Mouse (Mus musculus): ENCODE measurements around the gene Slc43a3. TPM values are rescaled to one million over a fixed set of nuclear protein-coding genes. Genes with fewer than 3 reads are reported as not detected.

Gene Slc43a3
- polyA plus RNA-seq, 1 experiment from 2014 or later, result 30.0 TPM

- Histone ChIP-seq H3K27me3 (no peaks in the 10 kb centered on the region), H3K4me1 (replicated peaks) (no peaks in the 10 kb centered on the region), H3K9me3 (no peaks in the 10 kb centered on the region), H3K9ac (replicated peaks) (no peak overlapping the region), H3K4me2 (no peak overlapping the region), H3K4me3 (replicated peaks) (no peak overlapping the region), H3K27ac (no peak overlapping the region), H3K36me3 (no peaks in the 10 kb centered on the region)
- 84% methylated on average over 3 of the region's 3 CpGs for WGBS
- ATAC-seq (ENCODE audit: insufficient number of reproducible peaks, insufficient read depth, low FRiP score, low TSS enrichment, low read depth), result no peak
These were observed 63.3 kb downstream of the Slc43a3 start for GRCm38 (mm10) chr2:84999486-85000181.

DNA sequence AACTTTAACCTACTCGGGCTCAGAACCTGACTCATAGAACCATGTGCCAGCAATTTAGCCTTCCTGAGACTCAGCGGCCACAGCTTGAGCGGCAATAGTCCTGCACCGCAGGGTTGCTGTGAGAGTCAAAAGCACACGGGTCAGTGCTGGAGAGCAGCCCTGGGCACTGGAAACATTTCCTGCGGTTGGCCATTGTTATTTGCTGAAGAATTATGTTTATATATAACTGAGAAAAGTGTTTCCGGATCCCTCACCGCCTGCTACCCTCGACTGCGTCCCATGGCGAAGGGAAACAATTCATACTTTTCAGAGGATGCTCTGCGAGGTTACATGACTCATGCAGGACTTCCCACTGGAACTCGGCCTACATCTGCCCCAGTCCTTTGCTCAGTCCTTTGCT lies 65.1 kb downstream of the Slc43a3 start:
- H3K36me3 ChIP-seq, result no peaks in the 10 kb centered on the region
- H3K9me3 ChIP-seq, result no peaks in the 10 kb centered on the region
- no peak overlapping the region for H3K9ac ChIP-seq (replicated peaks)
- no peak overlapping the region for H3K4me2 ChIP-seq
- WGBS, result 82% methylated on average over 13 of the region's 13 CpGs
- no peak for ATAC-seq (ENCODE audit: insufficient number of reproducible peaks, insufficient read depth, low FRiP score, low TSS enrichment, low read depth)
- no peaks in the 10 kb centered on the region for H3K4me1 ChIP-seq (replicated peaks)
- H3K27ac ChIP-seq, result no peak overlapping the region
- H3K27me3 ChIP-seq, result no peaks in the 10 kb centered on the region
- no peak overlapping the region for H3K4me3 ChIP-seq (replicated peaks)

GRCm38 (mm10) chr2:85002575-85002974 lies 66.2 kb downstream of the Slc43a3 start:
- no peaks in the 10 kb centered on the region for H3K27me3 ChIP-seq
- no peaks in the 10 kb centered on the region for H3K4me1 ChIP-seq (replicated peaks)
- no peak overlapping the region for H3K4me2 ChIP-seq

DNA sequence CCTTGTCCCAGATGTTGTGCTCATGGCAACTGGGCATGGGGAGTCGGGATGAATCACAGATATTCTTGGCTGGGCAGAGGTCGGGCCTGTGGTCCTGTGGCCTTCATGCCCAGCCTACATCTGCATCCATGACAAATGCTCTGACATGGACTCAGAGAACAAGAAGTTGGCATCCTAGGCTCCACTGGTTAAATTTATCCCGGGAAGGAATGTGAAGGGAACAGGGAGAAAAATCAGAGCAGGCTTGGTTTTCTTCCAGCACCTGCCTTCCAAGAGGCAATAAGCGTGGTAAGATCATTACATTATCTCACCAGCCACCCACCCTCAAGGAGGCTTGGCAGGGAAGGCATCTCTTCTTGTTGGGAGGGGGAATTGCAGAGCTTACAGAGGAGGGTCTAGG lies 68.0 kb downstream of the Slc43a3 start:
- WGBS, result 89% methylated on average over 4 of the region's 4 CpGs
- Histone ChIP-seq H3K9ac (replicated peaks) (no peak overlapping the region), H3K4me3 (replicated peaks) (no peak overlapping the region), H3K9me3 (no peaks in the 10 kb centered on the region), H3K27ac (no peak overlapping the region), H3K27me3 (no peaks in the 10 kb centered on the region), H3K4me2 (no peak overlapping the region), H3K36me3 (no peaks in the 10 kb centered on the region), H3K4me1 (replicated peaks) (no peaks in the 10 kb centered on the region)
- ATAC-seq (ENCODE audit: insufficient number of reproducible peaks, insufficient read depth, low FRiP score, low TSS enrichment, low read depth), result no peak

More at GRCm38 (mm10) chr2:85002575-85002974, 66.2 kb downstream of the Slc43a3 start:
- Histone ChIP-seq H3K36me3 (no peaks in the 10 kb centered on the region), H3K9ac (replicated peaks) (no peak overlapping the region), H3K4me3 (replicated peaks) (no peak overlapping the region), H3K9me3 (no peaks in the 10 kb centered on the region), H3K27ac (no peak overlapping the region)
- no peak for ATAC-seq (ENCODE audit: insufficient number of reproducible peaks, insufficient read depth, low FRiP score, low TSS enrichment, low read depth)
- WGBS, result 67% methylated on average over 8 of the region's 8 CpGs

- H3K4me3 ChIP-seq (replicated peaks), result no peak overlapping the region
- no peak for ATAC-seq (ENCODE audit: insufficient number of reproducible peaks, insufficient read depth, low FRiP score, low TSS enrichment, low read depth)
- H3K4me2 ChIP-seq, result no peak overlapping the region
- H3K36me3 ChIP-seq, result no peaks in the 10 kb centered on the region
- no peaks in the 10 kb centered on the region for H3K4me1 ChIP-seq (replicated peaks)
- WGBS, result 84% methylated on average over 7 of the region's 7 CpGs
- H3K9me3 ChIP-seq, result no peaks in the 10 kb centered on the region
- no peaks in the 10 kb centered on the region for H3K27me3 ChIP-seq
- H3K27ac ChIP-seq, result no peak overlapping the region
- no peak overlapping the region for H3K9ac ChIP-seq (replicated peaks)
These were observed 70.2 kb downstream of the Slc43a3 start for GRCm38 (mm10) chr2:85006600-85006999.

GRCm38 (mm10) chr2:85007729-85008128 lies 71.3 kb downstream of the Slc43a3 start:
- Histone ChIP-seq H3K4me2 (no peak overlapping the region), H3K27ac (no peak overlapping the region), H3K4me3 (replicated peaks) (no peak overlapping the region), H3K27me3 (no peaks in the 10 kb centered on the region), H3K9me3 (no peaks in the 10 kb centered on the region), H3K36me3 (no peaks in the 10 kb centered on the region), H3K4me1 (replicated peaks) (peaks cover 6% of the 10 kb centered on the region), H3K9ac (replicated peaks) (no peak overlapping the region)
- 26% methylated on average over 4 of the region's 4 CpGs for WGBS
- ATAC-seq (ENCODE audit: insufficient number of reproducible peaks, insufficient read depth, low FRiP score, low TSS enrichment, low read depth), result no peak

Small RNA genes lying within 50 kb of the gene (microRNA-seq; reads per million reads assigned to microRNA genes)
- gene Gm24332, result not detected

Other genes starting within 250 kb of the Slc43a3 start
- 32.0 and 38.3 TPM in 2 replicates for gene Zdhhc5, start 221.4 kb upstream of the Slc43a3 start, polyA plus RNA-seq (2016; fragmentation: Nextera tagmentation; extraction: Ambion mirVana)
- gene Clp1, start 209.2 kb upstream of the Slc43a3 start, polyA plus RNA-seq (2016; fragmentation: Nextera tagmentation; extraction: Ambion mirVana), result 42.8 and 47.1 TPM in 2 replicates
- 13.9 and 14.1 TPM in 2 replicates for gene Ypel4, start 202.5 kb upstream of the Slc43a3 start, polyA plus RNA-seq (2016; fragmentation: Nextera tagmentation; extraction: Ambion mirVana)
- gene Gm19426, start 192.9 kb upstream of the Slc43a3 start, polyA plus RNA-seq (2016; fragmentation: Nextera tagmentation; extraction: Ambion mirVana), result 10.4 and 14.8 TPM in 2 replicates
- 11.5 and 14.3 TPM in 2 replicates for gene Serping1, start 161.1 kb upstream of the Slc43a3 start, polyA plus RNA-seq (2016; fragmentation: Nextera tagmentation; extraction: Ambion mirVana)
- 23.2 and 29.0 TPM in 2 replicates for gene Ube2l6, start 137.8 kb upstream of the Slc43a3 start, polyA plus RNA-seq (2016; fragmentation: Nextera tagmentation; extraction: Ambion mirVana)
- 0.19 and 0.49 TPM in 2 replicates for gene Smtnl1, start 113.9 kb upstream of the Slc43a3 start, polyA plus RNA-seq (2016; fragmentation: Nextera tagmentation; extraction: Ambion mirVana)
- 38.8 and 43.3 TPM in 2 replicates for gene Timm10, start 109.6 kb upstream of the Slc43a3 start, polyA plus RNA-seq (2016; fragmentation: Nextera tagmentation; extraction: Ambion mirVana)
- gene Slc43a1, start 97.7 kb upstream of the Slc43a3 start, polyA plus RNA-seq (2016; fragmentation: Nextera tagmentation; extraction: Ambion mirVana), result 21.1 and 23.8 TPM in 2 replicates
- 0.84 and 0.95 TPM in 2 replicates for gene Rtn4rl2, start 49.9 kb upstream of the Slc43a3 start, polyA plus RNA-seq (2016; fragmentation: Nextera tagmentation; extraction: Ambion mirVana)
- gene Prg2, start 43.9 kb downstream of the Slc43a3 start, polyA plus RNA-seq (2016; fragmentation: Nextera tagmentation; extraction: Ambion mirVana), result 0.51 TPM in 1 of 2 replicates, not detected in the other
- not detected in 2 replicates for gene Prg3, start 51.6 kb downstream of the Slc43a3 start, polyA plus RNA-seq (2016; fragmentation: Nextera tagmentation; extraction: Ambion mirVana)
- 330 and 336 TPM in 2 replicates for gene Ssrp1, start 100.7 kb downstream of the Slc43a3 start, polyA plus RNA-seq (2016; fragmentation: Nextera tagmentation; extraction: Ambion mirVana)
- gene P2rx3, start 100.9 kb downstream of the Slc43a3 start, polyA plus RNA-seq (2016; fragmentation: Nextera tagmentation; extraction: Ambion mirVana), result 1.4 and 2.2 TPM in 2 replicates
- gene Tnks1bp1, start 111.4 kb downstream of the Slc43a3 start, polyA plus RNA-seq (2016; fragmentation: Nextera tagmentation; extraction: Ambion mirVana), result 30.7 and 36.2 TPM in 2 replicates
- 39.0 and 39.1 TPM in 2 replicates for gene Aplnr, start 199.6 kb downstream of the Slc43a3 start, polyA plus RNA-seq (2016; fragmentation: Nextera tagmentation; extraction: Ambion mirVana)

Measured in limb, embryonic 12.5 days (tissue).